Mouse (Mus musculus) lung, embryonic 15.5 days (tissue): ENCODE results near the gene Actn4. TPM values are rescaled to one million over a fixed set of nuclear protein-coding genes. Genes with fewer than 3 reads are reported as not detected.
"Not testable (repeated sequence)": the region's sequence is repeated elsewhere in the genome, so short reads cannot be mapped to it uniquely, and the experiment has no call there.

Experiments
- ATAC-seq: fragments of 200-750 bp; cut with Nextera tagmentation; 2 replicates; pipeline ENCODE4 v1.8.0; 2017; ENCODE audit warnings: moderate number of reproducible peaks, borderline replicate concordance; ENCODE audit not compliant: low FRiP score, low TSS enrichment; ENCODE audit errors: extremely low read depth
- H3K27ac ChIP-seq: fragments of 300-500 bp; sonication (generic); 2 replicates; pipeline ENCODE4 v1.5.1; 2015; ENCODE audit warnings: moderate library complexity, mild to moderate bottlenecking, inconsistent platforms
- H3K27me3 ChIP-seq: fragments of 300-500 bp; sonication (generic); 2 replicates; pipeline ENCODE4 v1.6.1; 2015; ENCODE audit warnings: inconsistent platforms
- H3K36me3 ChIP-seq: fragments of 300-500 bp; sonication (generic); 2 replicates; pipeline ENCODE4 v1.6.1; 2015; ENCODE audit warnings: inconsistent platforms
- H3K4me1 ChIP-seq: fragments of 300-500 bp; sonication (generic); 2 replicates; pipeline ENCODE4 v1.6.1; 2015; ENCODE audit warnings: inconsistent platforms
- H3K4me2 ChIP-seq: fragments of 300-500 bp; sonication (generic); 2 replicates; pipeline ENCODE4 v1.6.1; 2015; ENCODE audit warnings: inconsistent platforms, mild to moderate bottlenecking, moderate library complexity
- H3K4me3 ChIP-seq: fragments of 300-500 bp; sonication (generic); 2 replicates; pipeline ENCODE4 v1.5.1; 2015; ENCODE audit warnings: mild to moderate bottlenecking, inconsistent platforms
- H3K9ac ChIP-seq: fragments of 300-500 bp; sonication (generic); 2 replicates; pipeline ENCODE4 v1.6.1; 2015; ENCODE audit warnings: inconsistent platforms
- H3K9me3 ChIP-seq: fragments of 300-500 bp; sonication (generic); 2 replicates; pipeline ENCODE4 v1.6.1; 2016; ENCODE audit warnings: inconsistent platforms
- WGBS: fragments of 180-500 bp; shearing (Covaris S2); methylation state at CpG from one replicate; pipeline ENCODE4 v1.1.7; 2015; 5-methylcytosine and 5-hydroxymethylcytosine counted together
- polyA plus RNA-seq: library from polyadenylated mRNA; unstranded; fragments of >200 nt; fragmentation: Nextera tagmentation; extraction: Ambion mirVana; gene quantifications from 2 replicates; pipeline ENCODE4 v1.2.1, GENCODE M21; 2015

The Actn4 gene
- polyA plus RNA-seq, 1 experiment from 2014 or later: 302 TPM

GRCm38 (mm10) chr7:28968120-28968519 is 6.0 kb upstream of the Actn4 start:
- not testable (repeated sequence) for H3K9ac ChIP-seq, H3K4me2 ChIP-seq, H3K4me3 ChIP-seq, ATAC-seq, H3K27me3 ChIP-seq, H3K27ac ChIP-seq, H3K9me3 ChIP-seq
- Histone ChIP-seq H3K4me1 (peaks cover 24% of the 10 kb centered on the region), H3K36me3 (peaks cover 15% of the 10 kb centered on the region)
- 92% methylated on average over 8 of the region's 8 CpGs for WGBS

GRCm38 (mm10) chr7:28966751-28967505 is 4.8 kb upstream of the Actn4 start:
- no peak overlapping the region for H3K4me3 ChIP-seq
- H3K4me2 ChIP-seq: no peak overlapping the region
- H3K36me3 ChIP-seq: peaks cover 12% of the 10 kb centered on the region
- H3K4me1 ChIP-seq: peaks cover 23% of the 10 kb centered on the region
- no peaks in the 10 kb centered on the region for H3K9me3 ChIP-seq
- no peaks in the 10 kb centered on the region for H3K27me3 ChIP-seq
- no peak for ATAC-seq
- 59% methylated on average over 4 of the region's 4 CpGs for WGBS
- H3K27ac ChIP-seq: no peak overlapping the region
- H3K9ac ChIP-seq: no peak overlapping the region

GRCm38 (mm10) chr7:28966181-28966580 is 4.0 kb upstream of the Actn4 start:
- Histone ChIP-seq H3K9ac (no peak overlapping the region), H3K36me3 (peaks cover 8% of the 10 kb centered on the region), H3K27ac (no peak overlapping the region), H3K27me3 (no peaks in the 10 kb centered on the region), H3K4me3 (no peak overlapping the region), H3K9me3 (no peaks in the 10 kb centered on the region), H3K4me1 (peaks cover 16% of the 10 kb centered on the region), H3K4me2 (no peak overlapping the region)
- 70% methylated on average over 4 of the region's 5 CpGs for WGBS
- no peak for ATAC-seq

GRCm38 (mm10) chr7:28965346-28965840 is 3.3 kb upstream of the Actn4 start:
- H3K9ac ChIP-seq: no peak overlapping the region
- no peaks in the 10 kb centered on the region for H3K27me3 ChIP-seq
- WGBS: 80% methylated on average over 5 of the region's 5 CpGs
- no peak overlapping the region for H3K27ac ChIP-seq
- no peaks in the 10 kb centered on the region for H3K9me3 ChIP-seq
- H3K4me1 ChIP-seq: peaks cover 20% of the 10 kb centered on the region
- ATAC-seq: no peak
- no peak overlapping the region for H3K4me2 ChIP-seq
- H3K4me3 ChIP-seq: no peak overlapping the region
- 0 out of 2 replicates have a peak, but pooled peaks cover 4% of the 10 kb centered on the region for H3K36me3 ChIP-seq

GRCm38 (mm10) chr7:28963399-28963923 is 1.3 kb upstream of the Actn4 start:
- WGBS: 68% methylated on average over 3 of the region's 3 CpGs
- no peak overlapping the region for H3K9ac ChIP-seq
- H3K27me3 ChIP-seq: no peaks in the 10 kb centered on the region
- H3K4me3 ChIP-seq: no peak overlapping the region
- peaks cover 35% of the 10 kb centered on the region for H3K4me1 ChIP-seq
- H3K36me3 ChIP-seq: no peaks in the 10 kb centered on the region
- H3K9me3 ChIP-seq: no peaks in the 10 kb centered on the region
- no peak overlapping the region for H3K4me2 ChIP-seq
- peak overlapping the region; percentile 76; the same call in 1 of the 2 replicates for H3K27ac ChIP-seq
- no peak for ATAC-seq

- no peak for ATAC-seq
- Histone ChIP-seq H3K4me2 (peak overlapping the region; percentile 87), H3K4me3 (peak overlapping the region; percentile 78), H3K27me3 (no peaks in the 10 kb centered on the region), H3K9me3 (no peaks in the 10 kb centered on the region), H3K27ac (peak overlapping the region; percentile 76), H3K4me1 (peaks cover 54% of the 10 kb centered on the region), H3K9ac (peak overlapping the region; percentile 87), H3K36me3 (no peaks in the 10 kb centered on the region)
- 3% methylated on average over 7 of the region's 7 CpGs for WGBS
These were observed 585 bp downstream of the Actn4 start for GRCm38 (mm10) chr7:28961584-28961926.

- H3K9ac ChIP-seq: peak overlapping the region; percentile 87
- H3K9me3 ChIP-seq: no peaks in the 10 kb centered on the region
- peak overlapping the region; percentile 78 for H3K4me3 ChIP-seq
- H3K4me2 ChIP-seq: peak overlapping the region; percentile 87
- H3K36me3 ChIP-seq: no peaks in the 10 kb centered on the region
- no peaks in the 10 kb centered on the region for H3K27me3 ChIP-seq
- no peak for ATAC-seq
- peak overlapping the region; percentile 84 for H3K27ac ChIP-seq
- 15% methylated on average over 9 of the region's 9 CpGs for WGBS
- H3K4me1 ChIP-seq: peaks cover 65% of the 10 kb centered on the region
These were observed 1.6 kb downstream of the Actn4 start for GRCm38 (mm10) chr7:28960354-28961046.

GRCm38 (mm10) chr7:28959505-28960045 is 2.6 kb downstream of the Actn4 start:
- Histone ChIP-seq H3K4me3 (peak overlapping the region; percentile 78), H3K36me3 (no peaks in the 10 kb centered on the region), H3K27me3 (no peaks in the 10 kb centered on the region), H3K27ac (peak overlapping the region; percentile 84), H3K4me1 (peaks cover 74% of the 10 kb centered on the region), H3K9ac (peak overlapping the region; percentile 87), H3K4me2 (peak overlapping the region; percentile 87), H3K9me3 (no peaks in the 10 kb centered on the region)
- ATAC-seq: no peak
- 20% methylated on average over 6 of the region's 6 CpGs for WGBS

GRCm38 (mm10) chr7:28958770-28959169 is 3.4 kb downstream of the Actn4 start:
- WGBS: 44% methylated on average over 1 of the region's 1 CpGs
- ATAC-seq: no peak
- Histone ChIP-seq H3K27ac (peak overlapping the region; percentile 84), H3K9me3 (no peaks in the 10 kb centered on the region), H3K4me3 (peak overlapping the region; percentile 78; the same call in 1 of the 2 replicates), H3K27me3 (no peaks in the 10 kb centered on the region), H3K9ac (0 out of 2 replicates have a peak overlapping the region, but pooled peaks have one; percentile 1), H3K4me1 (peaks cover 80% of the 10 kb centered on the region), H3K36me3 (no peaks in the 10 kb centered on the region), H3K4me2 (peak overlapping the region; percentile 87)

- ATAC-seq: no peak
- peak overlapping the region; percentile 84 for H3K27ac ChIP-seq
- no peak overlapping the region for H3K9ac ChIP-seq
- 36% methylated on average over 1 of the region's 1 CpGs for WGBS
- H3K4me2 ChIP-seq: peak overlapping the region; percentile 87
- H3K4me1 ChIP-seq: peaks cover 86% of the 10 kb centered on the region
- H3K9me3 ChIP-seq: no peaks in the 10 kb centered on the region
- H3K36me3 ChIP-seq: no peaks in the 10 kb centered on the region
- H3K27me3 ChIP-seq: no peaks in the 10 kb centered on the region
- H3K4me3 ChIP-seq: no peak overlapping the region
These were observed 4.0 kb downstream of the Actn4 start for GRCm38 (mm10) chr7:28957997-28958725.

GRCm38 (mm10) chr7:28957286-28957685 is 4.9 kb downstream of the Actn4 start:
- no peak overlapping the region; the same call in 1 of the 2 replicates for H3K27ac ChIP-seq
- peaks cover 86% of the 10 kb centered on the region for H3K4me1 ChIP-seq
- H3K4me2 ChIP-seq: no peak overlapping the region
- H3K9me3 ChIP-seq: no peaks in the 10 kb centered on the region
- no peaks in the 10 kb centered on the region for H3K36me3 ChIP-seq
- 42% methylated on average over 6 of the region's 6 CpGs for WGBS
- ATAC-seq: peak; percentile 15; the same call in 1 of the 2 replicates
- H3K4me3 ChIP-seq: no peak overlapping the region
- H3K27me3 ChIP-seq: no peaks in the 10 kb centered on the region
- no peak overlapping the region for H3K9ac ChIP-seq
